Mouse (Mus musculus) cerebellum, postnatal 36 days (tissue): ENCODE measurements around the gene 9930111J21Rik2.
"Not testable (repeated sequence)": the region's sequence is repeated elsewhere in the genome, so short reads cannot be mapped to it uniquely, and the experiment has no call there.

Experiments
- DNase-seq, 2 experiments: peaks; one replicate each; pipeline ENCODE4 v3.0.0; 2021 to 2022; ENCODE audit warnings: mixed read lengths in 2 of 2

Gene 9930111J21Rik2

GRCm38 (mm10) chr11:49076001-49076757 is 25.1 kb upstream of the 9930111J21Rik2 start, which contains the start of gene Ifi47:
Gene Ifi47 (plus strand): TSS chr11:49076587.
- DNase-seq, result not testable (repeated sequence)

GRCm38 (mm10) chr11:49068358-49068757 is 17.3 kb upstream of the 9930111J21Rik2 start:
- no peak for DNase-seq

- DNase-seq, result not testable (repeated sequence)
Measured at GRCm38 (mm10) chr11:49063713-49064469, 12.8 kb upstream of the 9930111J21Rik2 start, which contains the start of gene Tgtp2. Gene Tgtp2 (minus strand): TSS chr11:49064206.

GRCm38 (mm10) chr11:49061865-49062264 is 10.8 kb upstream of the 9930111J21Rik2 start:
- DNase-seq, result not testable (repeated sequence)

GRCm38 (mm10) chr11:49060061-49060460 is 9.0 kb upstream of the 9930111J21Rik2 start:
- not testable (repeated sequence) for DNase-seq

- not testable (repeated sequence) for DNase-seq
Measured at GRCm38 (mm10) chr11:49051894-49052293, 852 bp upstream of the 9930111J21Rik2 start.

GRCm38 (mm10) chr11:49050064-49050463 is 978 bp downstream of the 9930111J21Rik2 start:
- not testable (repeated sequence) for DNase-seq

GRCm38 (mm10) chr11:49012074-49012473 is 39.0 kb downstream of the 9930111J21Rik2 start:
- not testable (repeated sequence) for DNase-seq

GRCm38 (mm10) chr11:49006785-49007184 is 44.3 kb downstream of the 9930111J21Rik2 start:
- not testable (repeated sequence) for DNase-seq

- DNase-seq, result not testable (repeated sequence)
Measured at GRCm38 (mm10) chr11:49006317-49006716, 44.7 kb downstream of the 9930111J21Rik2 start.

GRCm38 (mm10) chr11:49000411-49000810 is 50.6 kb downstream of the 9930111J21Rik2 start:
- not testable (repeated sequence) for DNase-seq

- not testable (repeated sequence) for DNase-seq
Measured at GRCm38 (mm10) chr11:48994018-48994417, 57.0 kb downstream of the 9930111J21Rik2 start, which contains the start of gene Tgtp1. Gene Tgtp1 (minus strand): TSS chr11:48994172.

- not testable (repeated sequence) for DNase-seq
Measured at GRCm38 (mm10) chr11:48993296-48993695, 57.7 kb downstream of the 9930111J21Rik2 start.

- not testable (repeated sequence) for DNase-seq
Measured at GRCm38 (mm10) chr11:48991740-48992520, 59.1 kb downstream of the 9930111J21Rik2 start, which contains the start of gene Gm12185. Gene Gm12185 (minus strand): TSS chr11:48992226.

- DNase-seq, result not testable (repeated sequence)
Measured at GRCm38 (mm10) chr11:48989981-48990380, 61.1 kb downstream of the 9930111J21Rik2 start.

- DNase-seq, result not testable (repeated sequence)
Measured at GRCm38 (mm10) chr11:48988219-48988618, 62.8 kb downstream of the 9930111J21Rik2 start.

- DNase-seq, result not testable (repeated sequence)
Measured at GRCm38 (mm10) chr11:48982848-48983247, 68.2 kb downstream of the 9930111J21Rik2 start.

- DNase-seq, result not testable (repeated sequence)
Measured at GRCm38 (mm10) chr11:48980052-48980451, 71.0 kb downstream of the 9930111J21Rik2 start.

GRCm38 (mm10) chr11:48979251-48979650 is 71.8 kb downstream of the 9930111J21Rik2 start, which contains the start of gene 9930111J21Rik1:
Gene 9930111J21Rik1 (minus strand): TSS chr11:48979398.
- DNase-seq, result not testable (repeated sequence)

GRCm38 (mm10) chr11:48978240-48978939 is 72.7 kb downstream of the 9930111J21Rik2 start, which contains the start of gene Olfr56:
Gene Olfr56 (plus strand): TSS chr11:48978889.
- not testable (repeated sequence) for DNase-seq

GRCm38 (mm10) chr11:48974686-48975085 is 76.4 kb downstream of the 9930111J21Rik2 start:
- DNase-seq, result not testable (repeated sequence)
